8 mouse cellular contexts compared by ENCODE assay signal in genomic region chr5:92897766-92898745, GRCm38 (mm10).
DNase-seq lines count a peak whose midpoint lies in the region; ATAC-seq and TF ChIP-seq lines count a peak whose summit lies in the region.

No protein-coding gene starts in this region.

- peak overlapping the region; percentile 96 for H3K4me2 ChIP-seq in hindbrain, postnatal 0 days (ENCODE audit: low read depth, low read length)

- H3K9ac ChIP-seq in hindbrain, postnatal 0 days (replicated peaks; ENCODE audit: low read length), result peak overlapping the region; percentile 60

- H3K36me3 ChIP-seq in hindbrain, postnatal 0 days (ENCODE audit: insufficient read depth, low read length), result no peaks in the 10 kb centered on the region

- H3K27ac ChIP-seq in hindbrain, postnatal 0 days, result peak overlapping the region; percentile 20; the same call in 1 of the 2 replicates

- H3K27me3 ChIP-seq in hindbrain, postnatal 0 days (ENCODE audit: insufficient read depth, low read length), result no peaks in the 10 kb centered on the region

- H3K4me3 ChIP-seq in hindbrain, postnatal 0 days (ENCODE audit: low read length), result peak overlapping the region; percentile 69

- peak; percentile 95 for ATAC-seq in hindbrain, postnatal 0 days

- TF ChIP-seq CTCF in hindbrain, postnatal 0 days (IDR thresholded peaks at IDR 0.05; ENCODE audit: low read depth), result no peak

- peak; percentile 61 to 72 for DNase-seq in adrenal gland, adult 18-20 months (ENCODE audit: low spot score in 2 of 2)
- peak; percentile 42 to 68 for DNase-seq in cerebellum, postnatal 4 days (ENCODE audit: low spot score in 2 of 2)
- DNase-seq in gastrocnemius, postnatal 10 days, result peak; percentile 65
- peak; percentile 91 for DNase-seq in hindbrain, postnatal 0 days (ENCODE audit: low spot score)
- peak; percentile 26 to 48 for DNase-seq in left cerebral cortex, adult 8-10 months (ENCODE audit: low spot score in 2 of 2)
- peak; percentile 84 to 92 for DNase-seq in lung, postnatal 4 days
- peak; percentile 65 to 68 for DNase-seq in right cerebral cortex, adult 2 months (ENCODE audit: low spot score in 2 of 2)
- DNase-seq in urinary bladder, postnatal 14 days (ENCODE audit: low spot score), result peak; percentile 88

- WGBS in hindbrain, postnatal 0 days, result under 1% methylated on average over 83 of the region's 96 CpGs

- H3K4me1 ChIP-seq in hindbrain, postnatal 0 days (ENCODE audit: insufficient read depth, low read length), result no peaks in the 10 kb centered on the region

- no peaks in the 10 kb centered on the region for H3K9me3 ChIP-seq in hindbrain, postnatal 0 days (ENCODE audit: low read length)

Comparison
In these comparisons a context has a peak if more than half of its experiments do, and no peak if none do; other contexts are left out.
1. Peak in every context shown above with its lines: DNase-seq, ATAC-seq, H3K4me3 ChIP-seq and H3K27ac ChIP-seq.
2. DNase-seq: peak in every context shown above with its lines; median percentile 91 in hindbrain, postnatal 0 days; 88 in lung, postnatal 4 days; 88 in urinary bladder, postnatal 14 days; 66 in adrenal gland, adult 18-20 months; 66 in right cerebral cortex, adult 2 months; 65 in gastrocnemius, postnatal 10 days; 55 in cerebellum, postnatal 4 days; 37 in left cerebral cortex, adult 8-10 months.